Mouse (Mus musculus): ENCODE measurements around the gene Dohh. TPM values are rescaled to one million over a fixed set of nuclear protein-coding genes. Genes with fewer than 3 reads are reported as not detected.

Dohh gene
- total and polyA plus RNA-seq, 3 experiments, result 78.2 to 131 (median 81.7) TPM

GRCm38 (mm10) chr10:81410981-81411380, 26.8 kb downstream of the Dohh start:
- Histone ChIP-seq H3K9me3 (replicated peaks; ENCODE audit: low read length) (no peaks in the 10 kb centered on the region), H3K27ac (ENCODE audit: insufficient read depth, low read depth) (peak overlapping the region; percentile 61), H3K4me2 (ENCODE audit: insufficient read depth, low read depth, poor library complexity, severe bottlenecking) (no peak overlapping the region), H3K9ac (ENCODE audit: insufficient read depth, low read depth) (no peak overlapping the region), H3K27me3 (replicated peaks) (no peaks in the 10 kb centered on the region), H3K4me1 (ENCODE audit: control insufficient read depth in 1 of 2, insufficient read depth in 2 of 2) (peaks cover 73 to 91% of the 10 kb centered on the region in 2 experiments), H3K79me2 (replicated peaks; ENCODE audit: control insufficient read depth, extremely low read depth, insufficient read depth, poor library complexity, severe bottlenecking) (0 out of 2 replicates have a peak, but pooled peaks cover 5% of the 10 kb centered on the region), H3K36me3 (replicated peaks in 1 of 2; ENCODE audit: control insufficient read depth in 1 of 2, insufficient read depth in 1 of 2, low read length in 1 of 2) (peaks cover 32 to 55% of the 10 kb centered on the region in 2 experiments), H3K4me3 (replicated peaks in 1 of 3; ENCODE audit: low read depth in 2 of 3, low read length in 2 of 3, poor library complexity in 1 of 3) (no peak overlapping the region)
- no peak for DNase-seq (ENCODE audit: extremely low read depth)
- dilution Hi-C loops (cut with MboI; ENCODE audit: extremely low pct_ligation_motif_present, extremely low pct_unique_long_range_greater_than_20kb, low sequenced_read_pairs), result no loop called here
- in situ Hi-C loops (cut with MboI; ENCODE audit: low pct_ligation_motif_present, low pct_unique_long_range_greater_than_20kb, low sequenced_read_pairs), result no loop called here
- 0 out of 2 replicates have a peak, but pooled peaks have one; percentile 0 for TF ChIP-seq USF1 (IDR thresholded peaks at IDR 0.05; ENCODE audit: low read depth, low read length)
- no peak for TF ChIP-seq CHD2 (IDR thresholded peaks at IDR 0.05; ENCODE audit: low read length)
- no peak for TF ChIP-seq IRF4 (IDR thresholded peaks at IDR 0.05; ENCODE audit: low read depth, low read length)
- TF ChIP-seq EP300 (IDR thresholded peaks at IDR 0.05; ENCODE audit: low read length), result 0 out of 2 replicates have a peak, but pooled peaks have one; percentile 15

GRCm38 (mm10) chr10:81411471-81412400, 27.5 kb downstream of the Dohh start:
- peak overlapping the region; percentile 61 for H3K27ac ChIP-seq (ENCODE audit: insufficient read depth, low read depth)
- in situ Hi-C loops (cut with MboI; ENCODE audit: low pct_ligation_motif_present, low pct_unique_long_range_greater_than_20kb, low sequenced_read_pairs), result no loop called here
- H3K4me3 ChIP-seq (replicated peaks in 1 of 3; ENCODE audit: low read depth in 2 of 3, low read length in 2 of 3, poor library complexity in 1 of 3), result peak overlapping the region in 1 of 3 experiments; percentile 6
- H3K79me2 ChIP-seq (replicated peaks; ENCODE audit: control insufficient read depth, extremely low read depth, insufficient read depth, poor library complexity, severe bottlenecking), result 0 out of 2 replicates have a peak, but pooled peaks cover 5% of the 10 kb centered on the region
- DNase-seq (ENCODE audit: extremely low read depth), result no peak
- peaks cover 25 to 52% of the 10 kb centered on the region in 2 experiments for H3K36me3 ChIP-seq (replicated peaks in 1 of 2; ENCODE audit: control insufficient read depth in 1 of 2, insufficient read depth in 1 of 2, low read length in 1 of 2)
- no peaks in the 10 kb centered on the region for H3K9me3 ChIP-seq (replicated peaks; ENCODE audit: low read length)
- no peak overlapping the region; the same call in 1 of the 2 replicates for H3K4me2 ChIP-seq (ENCODE audit: insufficient read depth, low read depth, poor library complexity, severe bottlenecking)
- dilution Hi-C loops (cut with MboI; ENCODE audit: extremely low pct_ligation_motif_present, extremely low pct_unique_long_range_greater_than_20kb, low sequenced_read_pairs), result no loop called here
- no peaks in the 10 kb centered on the region for H3K27me3 ChIP-seq (replicated peaks)
- no peak overlapping the region for H3K9ac ChIP-seq (ENCODE audit: insufficient read depth, low read depth)
- H3K4me1 ChIP-seq (ENCODE audit: control insufficient read depth in 1 of 2, insufficient read depth in 2 of 2), result peaks cover 66 to 89% of the 10 kb centered on the region in 2 experiments
- TF ChIP-seq ELF1 (IDR thresholded peaks at IDR 0.05; ENCODE audit: low read depth, low read length) (no peak), EP300 (IDR thresholded peaks at IDR 0.05; ENCODE audit: low read length) (no peak), CHD2 (IDR thresholded peaks at IDR 0.05; ENCODE audit: low read length) (no peak), HCFC1 (IDR thresholded peaks at IDR 0.05; ENCODE audit: low read depth, low read length) (no peak), ZC3H11A (IDR thresholded peaks at IDR 0.05; ENCODE audit: low read depth, low read length) (peak; percentile 77), ETS1 (conservative IDR thresholded peaks at IDR 0.05; ENCODE audit: low read depth, low read length) (peak; percentile 62; the same call in 1 of the 2 replicates), MYC (IDR thresholded peaks at IDR 0.05; ENCODE audit: low read depth, low read length) (no peak), JUND (conservative IDR thresholded peaks at IDR 0.05; ENCODE audit: low read depth, low read length) (no peak), NRF1 (IDR thresholded peaks at IDR 0.05; ENCODE audit: low read depth, low read length) (peak; percentile 73), TCF12 (IDR thresholded peaks at IDR 0.05; ENCODE audit: low read depth, low read length) (peak; percentile 66), RAD21 (IDR thresholded peaks at IDR 0.05; ENCODE audit: low read depth, low read length) (no peak), IRF4 (IDR thresholded peaks at IDR 0.05; ENCODE audit: low read depth, low read length) (0 out of 2 replicates have a peak, but pooled peaks have one; percentile 38), UBTF (IDR thresholded peaks at IDR 0.05; ENCODE audit: low read depth, low read length) (no peak), POLR2AphosphoS2 (IDR thresholded peaks at IDR 0.05; ENCODE audit: low read depth, low read length) (no peak), MEF2A (IDR thresholded peaks at IDR 0.05; ENCODE audit: borderline replicate concordance, low read depth, low read length) (no peak; the same call in 1 of the 2 replicates), USF1 (IDR thresholded peaks at IDR 0.05; ENCODE audit: low read depth, low read length) (peak; percentile 37; the same call in 1 of the 2 replicates), CTCF (conservative IDR thresholded peaks at IDR 0.05 in 1 of 2, IDR thresholded peaks at IDR 0.05 in 1 of 2; ENCODE audit: low read depth in 2 of 2, low read length in 2 of 2) (no peak), USF2 (conservative IDR thresholded peaks at IDR 0.05; ENCODE audit: low read depth, low read length) (no peak), MAFK (IDR thresholded peaks at IDR 0.05; ENCODE audit: insufficient replicate concordance, low read length) (no peak), KAT2A (IDR thresholded peaks at IDR 0.05; ENCODE audit: insufficient replicate concordance, low read length) (no peak), CHD1 (IDR thresholded peaks at IDR 0.05; ENCODE audit: low read depth, low read length) (no peak), ZKSCAN1 (IDR thresholded peaks at IDR 0.05; ENCODE audit: borderline replicate concordance, low read depth, low read length) (no peak), SIN3A (IDR thresholded peaks at IDR 0.05; ENCODE audit: low read length) (no peak), ZMIZ1 (IDR thresholded peaks at IDR 0.05; ENCODE audit: low read depth, low read length) (no peak), E2F4 (IDR thresholded peaks at IDR 0.05; ENCODE audit: insufficient replicate concordance, low read depth, low read length) (no peak), MAZ (IDR thresholded peaks at IDR 0.05; ENCODE audit: low read depth, low read length) (no peak), BHLHE40 (IDR thresholded peaks at IDR 0.05; ENCODE audit: low read depth, low read length) (peak; percentile 57), MXI1 (IDR thresholded peaks at IDR 0.05; ENCODE audit: low read depth, low read length) (peak; percentile 43; the same call in 1 of the 2 replicates)

All from CH12.LX (cell line).